Mouse (Mus musculus): ENCODE measurements around the gene Gramd2.

Gramd2 gene

DNA sequence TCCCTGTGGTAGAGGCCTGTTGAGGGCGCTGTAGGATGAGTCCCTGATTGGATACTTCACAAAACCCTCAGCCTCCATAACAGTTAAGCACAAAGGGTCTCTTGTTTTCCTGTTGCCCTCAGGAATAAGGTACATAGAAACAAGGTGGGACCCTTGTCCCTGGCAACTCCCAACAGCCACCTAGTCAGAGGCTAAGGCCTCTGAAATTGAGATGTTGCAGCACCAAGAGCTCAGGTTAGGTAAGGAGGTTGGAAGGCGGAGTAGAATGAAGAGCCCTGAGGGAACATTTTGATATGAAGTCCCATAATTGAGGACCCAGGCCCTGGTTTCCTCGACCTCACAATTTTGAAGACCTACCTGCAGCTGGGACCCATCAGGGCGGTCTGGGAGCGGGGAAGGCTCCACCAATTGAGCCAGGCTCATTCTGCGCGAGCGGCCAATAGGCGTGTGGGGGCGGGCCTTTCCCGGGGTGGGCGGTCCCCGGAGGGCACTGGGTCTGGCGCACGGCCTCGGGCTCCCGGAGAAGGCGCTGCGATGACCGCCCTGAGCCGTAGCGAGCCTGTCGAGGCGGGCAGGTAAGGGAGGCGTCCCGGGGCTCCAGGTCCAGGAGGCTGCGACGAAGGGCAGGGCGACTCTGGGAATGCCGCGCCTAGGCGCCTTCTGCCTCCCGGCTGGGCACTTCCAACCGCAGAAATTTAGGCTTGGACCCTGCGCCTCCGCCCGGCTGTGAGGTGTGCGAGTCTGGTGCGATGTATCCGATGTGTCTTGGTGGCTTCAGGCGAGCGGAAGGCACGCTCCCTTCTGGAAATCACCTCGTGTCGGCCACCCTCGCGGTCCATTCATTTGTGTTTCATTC is at the start of gene Gramd2:
Gene Gramd2, plus strand, starts transcription at position 467 of the 856 bp plus-strand sequence.
- ATAC-seq (ENCODE audit: insufficient number of reproducible peaks, low FRiP score, low TSS enrichment), result peak; percentile 81

DNA sequence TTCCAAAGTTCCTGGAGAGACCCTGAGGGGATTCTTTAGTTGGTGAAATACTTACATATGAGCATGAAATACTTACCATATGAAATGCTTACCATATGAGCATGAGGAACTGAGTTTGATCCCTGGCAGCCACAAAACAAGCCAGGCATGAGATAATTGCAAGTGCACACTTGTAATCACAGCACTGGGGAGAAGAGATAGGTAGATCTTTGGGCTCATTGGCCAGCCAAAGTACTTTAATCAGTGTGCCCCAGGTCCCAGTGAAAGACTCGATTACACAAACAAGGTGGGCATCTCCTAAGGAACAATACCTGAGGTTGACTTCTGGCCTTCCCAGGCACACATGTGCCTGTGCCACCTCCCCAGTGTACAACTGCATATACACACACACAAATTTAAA is 41.6 kb upstream of the Gramd2 start:
- ATAC-seq (ENCODE audit: insufficient number of reproducible peaks, low FRiP score, low TSS enrichment), result no peak

- no peak for ATAC-seq (ENCODE audit: insufficient number of reproducible peaks, low FRiP score, low TSS enrichment)
Observed at GRCm38 (mm10) chr9:59639936-59640335, 40.0 kb upstream of the Gramd2 start.

DNA sequence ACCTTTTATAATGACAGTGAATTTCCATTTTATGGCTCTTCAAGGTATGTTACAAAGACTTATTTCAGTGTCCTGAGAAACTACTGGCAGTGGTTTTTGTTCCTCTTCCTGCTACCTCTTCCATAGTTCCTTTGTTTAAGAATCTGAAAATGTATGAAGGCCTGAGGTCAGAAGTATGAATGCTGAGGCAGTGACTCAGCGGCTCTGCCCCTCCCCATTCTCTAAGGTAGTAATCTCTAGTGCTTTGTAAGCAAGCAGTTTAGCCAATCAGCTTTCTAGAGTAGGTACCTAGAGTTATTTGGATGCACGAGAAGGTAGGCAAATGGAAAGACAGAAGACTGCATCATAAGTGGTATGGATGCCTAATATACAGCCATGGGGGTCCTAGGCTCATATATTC is 38.6 kb upstream of the Gramd2 start:
- ATAC-seq (ENCODE audit: insufficient number of reproducible peaks, low FRiP score, low TSS enrichment), result no peak

GRCm38 (mm10) chr9:59649911-59650310 is 30.0 kb upstream of the Gramd2 start:
- no peak for ATAC-seq (ENCODE audit: insufficient number of reproducible peaks, low FRiP score, low TSS enrichment)

GRCm38 (mm10) chr9:59653371-59653770 is 26.6 kb upstream of the Gramd2 start:
- no peak for ATAC-seq (ENCODE audit: insufficient number of reproducible peaks, low FRiP score, low TSS enrichment)

GRCm38 (mm10) chr9:59654450-59654983 is 25.4 kb upstream of the Gramd2 start:
- no peak for ATAC-seq (ENCODE audit: insufficient number of reproducible peaks, low FRiP score, low TSS enrichment)

DNA sequence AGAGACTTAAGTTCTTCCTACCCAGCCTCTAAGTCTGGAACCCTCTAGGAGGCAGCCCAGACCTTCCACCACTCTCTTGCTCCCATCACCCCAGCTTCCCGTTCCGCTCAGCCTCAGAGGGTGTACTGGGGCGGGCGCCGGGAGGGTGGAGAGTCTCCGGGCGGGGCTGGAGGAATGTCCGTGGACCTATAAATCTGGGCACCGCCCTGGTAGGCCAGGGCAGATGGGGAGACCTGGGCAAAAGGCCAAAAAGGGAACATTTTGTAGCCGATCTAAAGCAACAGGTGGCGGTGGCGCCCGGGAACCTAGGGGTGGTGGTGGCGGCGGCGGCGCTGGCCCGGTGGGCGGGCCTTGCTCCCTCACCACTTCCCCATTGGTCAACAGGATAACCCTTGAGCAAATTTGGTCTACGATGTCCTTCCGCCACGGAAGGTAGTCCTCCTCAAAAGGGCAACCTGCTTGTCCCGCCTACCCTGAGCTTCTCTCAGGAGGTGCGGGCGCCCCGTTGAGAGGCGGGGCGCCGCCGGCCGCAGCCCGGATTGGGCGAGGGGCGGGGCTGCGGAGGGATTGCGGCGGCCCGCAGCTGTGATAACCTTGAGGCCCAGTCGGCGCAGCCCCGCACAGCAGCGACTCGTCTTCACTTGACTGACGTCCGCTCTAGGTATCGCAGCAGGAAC is 23.8 kb upstream of the Gramd2 start, which contains the start of gene Pkm:
Gene Pkm, plus strand, starts transcription at position 411 of the 677 bp plus-strand sequence.
- peak; percentile 82 for ATAC-seq (ENCODE audit: insufficient number of reproducible peaks, low FRiP score, low TSS enrichment)

DNA sequence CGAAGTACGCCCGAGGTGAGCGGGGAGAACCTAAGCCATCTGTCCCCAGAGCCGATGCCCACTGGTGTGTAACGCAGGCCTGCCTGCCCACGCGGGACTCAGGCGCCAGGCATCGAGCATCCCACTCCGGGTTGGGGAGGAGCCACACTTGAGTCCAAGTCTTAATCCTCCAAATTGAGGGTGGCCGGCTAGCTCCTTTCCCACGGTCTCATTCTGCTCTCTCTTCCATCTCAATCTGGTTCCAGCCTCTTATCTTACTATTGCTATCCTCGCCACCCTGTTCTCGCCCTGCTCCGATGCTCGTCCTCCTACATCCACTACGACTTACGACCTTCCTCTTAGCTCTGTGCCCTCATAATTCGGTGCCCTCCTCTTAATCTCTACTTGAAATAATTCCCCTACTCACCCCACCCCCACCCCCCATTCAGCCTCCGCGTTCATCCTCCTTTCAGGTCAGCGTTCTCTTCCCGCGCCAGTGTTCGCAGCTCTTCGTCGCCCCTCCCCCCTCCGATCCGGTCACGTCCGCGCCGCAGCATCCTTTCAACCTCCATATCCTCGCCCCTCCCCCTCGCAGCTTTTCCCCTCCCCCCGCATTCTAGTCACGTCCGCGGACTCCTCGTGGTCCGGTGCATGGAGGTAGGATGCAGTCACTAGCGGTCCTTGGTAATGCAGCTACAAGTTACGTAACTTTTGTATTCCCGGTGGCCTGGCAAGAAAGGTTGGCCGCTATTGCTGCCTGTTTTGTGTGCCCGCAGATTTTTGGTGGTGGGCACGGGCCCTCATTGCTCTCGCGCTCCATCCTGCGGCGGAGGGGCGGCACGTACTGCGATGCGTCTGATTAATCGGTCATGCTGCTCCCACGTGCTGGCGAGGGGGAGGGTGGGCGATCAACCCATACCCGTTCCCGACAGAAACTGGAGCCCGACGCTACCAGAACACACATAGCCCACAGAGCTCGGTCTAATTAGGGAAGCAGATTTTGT is 23.0 kb upstream of the Gramd2 start:
- ATAC-seq (ENCODE audit: insufficient number of reproducible peaks, low FRiP score, low TSS enrichment), result no peak

DNA sequence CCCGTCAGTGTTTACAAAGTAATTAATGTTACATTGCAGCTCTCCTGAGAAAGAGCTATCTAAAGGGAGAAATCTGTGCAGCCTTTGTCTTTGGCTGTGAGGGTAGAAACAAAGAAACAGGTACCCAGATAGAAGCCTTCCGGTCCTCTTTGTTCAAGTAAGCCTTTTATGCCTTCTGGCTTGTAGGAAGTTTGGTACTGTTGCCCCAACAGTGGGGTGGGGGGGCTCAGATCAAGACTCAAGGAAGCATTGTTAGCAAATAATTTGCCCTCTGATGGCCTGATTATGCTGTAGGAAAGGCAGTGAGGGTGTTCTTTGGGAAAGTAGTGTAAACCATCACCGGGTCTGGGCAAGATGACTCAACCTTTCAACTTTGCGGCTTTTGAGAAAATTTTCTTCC is 21.8 kb upstream of the Gramd2 start:
- no peak for ATAC-seq (ENCODE audit: insufficient number of reproducible peaks, low FRiP score, low TSS enrichment)

DNA sequence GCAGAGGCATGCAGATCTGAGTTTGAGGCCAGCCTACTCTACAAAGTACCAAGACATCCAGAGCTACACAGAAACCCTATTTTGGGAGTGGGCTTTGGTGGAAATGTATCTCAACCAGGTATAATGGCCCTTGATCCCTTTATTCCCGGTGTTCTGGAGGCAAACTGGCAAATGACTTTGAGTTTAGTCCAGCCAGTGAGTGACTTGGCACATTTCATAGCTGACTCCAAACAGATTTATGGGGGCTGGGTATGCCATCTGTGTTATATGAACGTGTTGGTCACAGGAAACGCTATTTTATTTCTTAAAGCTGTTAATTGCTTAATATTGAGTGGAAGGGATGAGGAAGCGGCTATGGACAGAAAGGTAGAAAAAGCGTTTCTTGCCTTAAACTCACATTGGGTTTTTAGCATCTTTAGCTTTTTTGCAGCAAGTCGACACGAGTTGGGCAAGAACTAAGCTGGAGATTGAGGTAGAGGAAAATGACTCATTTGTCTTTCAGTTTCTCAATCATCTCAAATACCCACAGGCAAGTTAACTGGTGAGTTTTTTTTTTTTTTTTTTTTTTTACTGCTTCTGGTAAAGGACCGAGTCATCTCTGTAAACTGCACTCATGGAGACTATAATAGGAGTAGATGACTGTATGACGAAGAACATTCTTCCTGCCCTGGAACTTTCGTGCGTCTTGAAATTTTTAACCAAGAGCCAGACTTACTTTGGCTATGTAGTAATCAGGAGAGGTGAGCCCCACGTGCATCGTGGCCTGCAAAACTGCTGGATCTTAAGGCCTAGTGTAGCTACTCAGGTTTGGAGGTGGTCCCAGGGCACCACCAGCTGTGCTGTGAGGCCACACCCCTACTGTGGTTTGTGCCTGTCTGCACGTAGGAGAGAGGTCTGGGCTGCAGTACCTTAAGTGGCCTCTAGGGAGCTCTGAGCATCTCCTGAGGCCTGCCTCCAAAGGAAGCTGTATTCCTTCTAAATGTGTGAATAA is 20.6 kb upstream of the Gramd2 start:
- ATAC-seq (ENCODE audit: insufficient number of reproducible peaks, low FRiP score, low TSS enrichment), result no peak

- no peak for ATAC-seq (ENCODE audit: insufficient number of reproducible peaks, low FRiP score, low TSS enrichment)
Observed at GRCm38 (mm10) chr9:59660421-59660820, 19.5 kb upstream of the Gramd2 start.

DNA sequence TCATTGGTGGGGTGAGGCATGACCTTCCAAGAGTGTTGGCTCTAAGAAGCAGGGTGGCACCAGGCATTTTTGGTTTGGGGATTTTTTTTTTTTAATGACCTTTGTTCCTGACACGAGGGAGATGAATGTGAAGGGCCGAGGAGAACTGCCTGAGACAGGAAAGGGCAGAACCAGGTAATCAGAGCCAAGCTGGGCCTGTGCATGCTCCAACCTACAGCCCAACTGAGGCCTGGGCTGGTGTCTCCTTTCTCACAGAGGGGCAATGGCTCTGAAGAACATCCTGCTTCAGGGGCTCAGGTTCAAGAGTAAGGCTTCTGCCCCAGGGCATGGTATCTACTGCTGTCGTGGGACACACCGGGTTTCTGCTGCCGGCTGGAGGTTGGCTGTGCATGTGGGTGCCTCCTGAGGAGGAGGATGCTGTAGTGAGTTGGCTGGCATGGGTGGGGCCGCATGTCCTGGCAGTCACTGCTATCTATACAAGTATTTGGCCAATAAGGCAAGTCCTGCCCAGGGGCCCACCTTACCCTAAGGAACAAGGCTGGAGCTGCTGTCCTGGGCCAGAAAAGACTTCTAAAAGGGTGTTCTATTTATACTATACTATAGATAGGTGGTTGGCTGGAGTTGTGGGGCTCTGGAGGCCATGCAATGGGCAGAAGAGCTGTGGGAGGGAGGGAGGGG is 18.5 kb upstream of the Gramd2 start:
- no peak for ATAC-seq (ENCODE audit: insufficient number of reproducible peaks, low FRiP score, low TSS enrichment)

DNA sequence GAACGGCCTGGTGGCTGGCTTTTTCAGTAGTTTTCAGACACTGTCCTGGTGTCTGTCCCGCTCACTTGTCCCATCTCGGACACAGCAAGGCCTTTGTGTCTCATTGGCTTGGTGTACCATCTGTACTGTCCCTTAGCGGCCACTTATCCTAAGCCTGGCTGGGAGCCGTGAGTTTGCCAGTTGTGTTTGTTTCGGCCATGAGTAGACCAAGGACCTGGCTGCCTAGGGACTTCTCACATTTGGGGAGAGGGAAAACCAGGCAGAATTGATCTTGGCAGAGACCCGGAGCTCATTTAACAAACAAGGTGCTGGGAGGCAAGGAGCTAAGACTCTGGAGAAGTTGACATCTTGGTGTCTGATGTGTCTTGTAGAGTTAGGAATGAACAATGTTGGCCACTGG is 16.7 kb upstream of the Gramd2 start:
- ATAC-seq (ENCODE audit: insufficient number of reproducible peaks, low FRiP score, low TSS enrichment), result no peak

DNA sequence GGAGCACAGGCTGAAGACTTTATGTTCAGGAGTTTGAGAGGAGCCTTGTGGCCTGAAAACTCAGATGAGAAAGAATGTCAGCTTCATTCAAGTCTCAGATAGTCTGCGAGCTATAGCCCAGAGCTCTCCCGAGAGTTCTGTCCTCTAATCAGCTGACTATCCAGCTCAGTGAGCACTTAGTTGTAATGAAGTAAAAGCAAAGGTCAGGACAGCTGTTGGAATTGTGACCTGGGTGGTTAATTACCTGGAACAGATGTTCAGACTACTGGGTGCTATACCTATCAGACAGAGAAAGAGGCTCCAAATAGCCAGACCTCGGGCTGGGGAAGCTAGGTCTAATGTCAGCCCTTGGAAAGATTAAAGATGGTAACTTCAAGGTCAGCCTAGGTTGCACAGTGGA is 16.0 kb upstream of the Gramd2 start:
- no peak for ATAC-seq (ENCODE audit: insufficient number of reproducible peaks, low FRiP score, low TSS enrichment)

DNA sequence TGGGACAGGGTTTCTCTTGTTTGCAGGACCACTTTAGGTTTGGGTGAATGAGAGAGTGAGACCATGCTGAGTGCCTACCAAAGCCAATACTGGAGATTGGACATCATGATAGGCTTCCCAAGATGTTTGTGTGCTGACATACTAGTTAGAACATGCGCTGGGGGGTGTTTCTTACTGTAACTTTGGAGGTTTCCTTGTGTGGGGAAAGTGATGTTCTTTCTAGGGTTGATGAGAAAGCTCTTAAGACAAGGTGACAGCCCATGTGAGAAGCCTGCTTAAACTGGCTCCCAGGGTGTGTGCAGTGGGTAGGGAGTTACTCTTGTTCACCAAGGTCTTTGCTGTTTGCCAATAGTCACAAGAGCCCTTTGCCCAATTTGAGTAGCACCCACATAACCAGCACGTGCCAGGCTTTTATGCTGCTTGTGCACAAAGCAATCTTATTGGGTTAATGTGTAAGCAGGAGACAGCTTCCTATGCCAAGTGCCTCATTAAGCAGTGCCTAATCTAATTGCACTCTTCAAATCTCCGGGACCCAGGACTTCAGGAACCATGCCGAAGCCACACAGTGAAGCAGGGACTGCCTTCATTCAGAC is 15.2 kb upstream of the Gramd2 start:
- ATAC-seq (ENCODE audit: insufficient number of reproducible peaks, low FRiP score, low TSS enrichment), result no peak

- ATAC-seq (ENCODE audit: insufficient number of reproducible peaks, low FRiP score, low TSS enrichment), result no peak
Observed at GRCm38 (mm10) chr9:59666016-59666415, 13.9 kb upstream of the Gramd2 start.

DNA sequence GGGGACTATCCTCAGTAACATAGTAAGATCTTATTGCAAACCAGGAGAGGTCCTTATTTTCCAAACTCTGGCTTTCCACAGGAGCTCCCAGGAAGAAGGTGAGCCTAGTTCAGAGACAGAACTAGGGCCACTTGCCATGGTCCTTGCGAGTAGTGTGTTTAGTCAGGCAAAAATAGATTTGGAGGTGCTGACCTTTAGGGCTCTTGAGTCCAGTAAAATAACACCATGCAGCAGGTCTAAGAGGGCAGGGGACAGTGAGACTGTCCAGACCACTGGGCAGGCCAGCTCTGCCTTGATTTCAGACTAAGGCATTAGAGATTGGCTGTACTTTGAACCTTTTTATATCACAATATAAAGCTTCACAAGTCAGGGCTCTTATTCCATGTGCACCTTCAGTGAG is 13.1 kb upstream of the Gramd2 start:
- no peak for ATAC-seq (ENCODE audit: insufficient number of reproducible peaks, low FRiP score, low TSS enrichment)
